ENCODE assay signal across 9 mouse cellular contexts in genomic region chr19:29947891-29948801, GRCm38 (mm10). TPM values are rescaled to one million over a fixed set of nuclear protein-coding genes. Genes with fewer than 3 reads are reported as not detected.
DNase-seq lines count a peak whose midpoint lies in the region; ATAC-seq and TF ChIP-seq lines count a peak whose summit lies in the region.
"Had no signal": no experiment of that assay in that cellular context is flagged by ENCODE, and none has a peak within 500 bp of the region (broad histone marks: within the 10 kb centered on the region; RNA-seq: fewer than 3 reads in every experiment).

No protein-coding gene starts in this region.

- intact Hi-C loops in gastrocnemius, adult 2 months (cut with DNase I) = loop anchor here (5.0 kb wide), 1 partner anchor 34 kb away; no protein-coding TSS in a partner anchor

- peak overlapping the region; percentile 15; the same call in 1 of the 2 replicates for H3K9ac ChIP-seq in hindbrain, embryonic 15.5 days

- WGBS in hindbrain, embryonic 15.5 days = 22% methylated on average over 25 of the region's 25 CpGs

- peak; percentile 87 for DNase-seq in ZHBTc4 (ENCODE audit: low read depth, low spot score)
- peak; percentile 88 for DNase-seq in gastrocnemius, adult 2 months
- DNase-seq in layer of hippocampus, postnatal 25 days (ENCODE audit: extremely low spot score in 1 of 2, low spot score in 1 of 2) = peak; percentile 37 to 67
- peak; percentile 87 for DNase-seq in lung, postnatal 10 days
- DNase-seq in ovary, postnatal 36 days (ENCODE audit: low spot score) = peak; percentile 67
- DNase-seq in thymus, postnatal 14 days = peak; percentile 57

- H3K4me1 ChIP-seq in cortical plate, adult 2 months (ENCODE audit: control insufficient read depth, insufficient read depth, low read length) = no peaks in the 10 kb centered on the region
- H3K4me1 ChIP-seq in hindbrain, embryonic 15.5 days (replicated peaks) = peaks cover 12% of the 10 kb centered on the region

- H3K27ac ChIP-seq in cortical plate, adult 2 months (ENCODE audit: insufficient read depth, low read length) = no peak overlapping the region
- peak overlapping the region; percentile 87 for H3K27ac ChIP-seq in gastrocnemius, adult 2 months
- H3K27ac ChIP-seq in hindbrain, embryonic 15.5 days (replicated peaks) = 0 out of 2 replicates have a peak overlapping the region, but pooled peaks have one; percentile 26

- H3K4me3 ChIP-seq in cortical plate, adult 2 months (ENCODE audit: insufficient read depth, low read length) = peak overlapping the region; percentile 27
- peak overlapping the region; percentile 66 for H3K4me3 ChIP-seq in gastrocnemius, adult 2 months
- peak overlapping the region; percentile 41 for H3K4me3 ChIP-seq in hindbrain, embryonic 15.5 days
- H3K4me3 ChIP-seq: myocyte had no signal

- no peaks in the 10 kb centered on the region for H3K36me3 ChIP-seq in hindbrain, embryonic 15.5 days

- no peaks in the 10 kb centered on the region for H3K9me3 ChIP-seq in hindbrain, embryonic 15.5 days

- no peaks in the 10 kb centered on the region for H3K27me3 ChIP-seq in hindbrain, embryonic 15.5 days

- H3K4me2 ChIP-seq in hindbrain, embryonic 15.5 days = peak overlapping the region; percentile 70

- ATAC-seq in hindbrain, embryonic 15.5 days (ENCODE audit: low FRiP score, low read depth) = peak; percentile 96

- no peak for TF ChIP-seq POLR2A in cortical plate, adult 2 months (IDR thresholded peaks at IDR 0.05; ENCODE audit: extremely low read depth, insufficient read depth, low read length)

- TF ChIP-seq CTCF in cortical plate, adult 2 months (IDR thresholded peaks at IDR 0.05; ENCODE audit: extremely low read depth, insufficient read depth, low read length) = peak; percentile 55
- TF ChIP-seq CTCF in gastrocnemius, adult 2 months (IDR thresholded peaks at IDR 0.05) = peak; percentile 81

RNA-seq across cellular contexts. Expression of gene Il33, which starts 23.2 kb away (rescaled TPM):
- 34.3 and 37.2 TPM in 2 replicates for polyA plus RNA-seq in cortical plate, adult 2 months (2012; rRNA removed)
- 1 to 10 TPM; 5.7 to 5.9 TPM for total RNA-seq in gastrocnemius, adult 2 months (2021)
- polyA plus RNA-seq in hindbrain, embryonic 15.5 days (2015; fragmentation: Nextera tagmentation; extraction: Ambion mirVana) = 2.6 and 3.0 TPM in 2 replicates
- 10 to 100 TPM; 20.2 to 22.6 TPM for total RNA-seq in layer of hippocampus, postnatal 25 days (2021)

RNA-seq across cellular contexts. Expression of gene Trpd52l3, which starts 55.4 kb away (rescaled TPM):
- not detected in 2 replicates for polyA plus RNA-seq in cortical plate, adult 2 months (2012; rRNA removed)
- total RNA-seq in gastrocnemius, adult 2 months (2021) = not detected
- polyA plus RNA-seq in hindbrain, embryonic 15.5 days (2015; fragmentation: Nextera tagmentation; extraction: Ambion mirVana) = not detected in 2 replicates
- not detected for total RNA-seq in layer of hippocampus, postnatal 25 days (2021)
- polyA plus RNA-seq: myocyte had no signal
